Mouse (Mus musculus) natural killer cell, adult 2 months (primary cell): ENCODE measurements around the gene St3gal6.

ENCODE experiments used
- DNase-seq, 2 experiments: peaks; one replicate each; pipeline ENCODE4 v3.0.0; 2022; ENCODE audit warnings: low spot score in 2 of 2

Gene St3gal6

DNA sequence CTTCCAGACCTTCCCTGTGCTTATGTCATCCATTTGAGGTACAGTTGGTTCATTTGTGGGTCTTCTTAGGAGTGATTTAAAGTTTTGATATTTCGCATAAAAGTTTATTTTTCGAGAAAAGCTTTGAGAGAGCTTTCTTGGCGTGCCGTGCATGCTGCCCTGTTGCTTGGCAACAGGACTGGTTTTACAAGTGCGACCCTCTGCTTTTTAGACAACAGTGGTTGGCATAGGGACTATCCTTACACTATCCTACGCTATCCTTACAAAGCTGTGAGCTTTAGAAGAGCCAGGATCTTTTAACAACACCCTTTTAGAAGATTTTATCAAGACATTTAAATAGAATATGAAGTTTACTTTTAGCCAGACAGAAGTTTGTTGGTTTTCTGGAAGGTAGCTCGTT lies 93.8 kb downstream of the St3gal6 start:
- no peak for DNase-seq

DNA sequence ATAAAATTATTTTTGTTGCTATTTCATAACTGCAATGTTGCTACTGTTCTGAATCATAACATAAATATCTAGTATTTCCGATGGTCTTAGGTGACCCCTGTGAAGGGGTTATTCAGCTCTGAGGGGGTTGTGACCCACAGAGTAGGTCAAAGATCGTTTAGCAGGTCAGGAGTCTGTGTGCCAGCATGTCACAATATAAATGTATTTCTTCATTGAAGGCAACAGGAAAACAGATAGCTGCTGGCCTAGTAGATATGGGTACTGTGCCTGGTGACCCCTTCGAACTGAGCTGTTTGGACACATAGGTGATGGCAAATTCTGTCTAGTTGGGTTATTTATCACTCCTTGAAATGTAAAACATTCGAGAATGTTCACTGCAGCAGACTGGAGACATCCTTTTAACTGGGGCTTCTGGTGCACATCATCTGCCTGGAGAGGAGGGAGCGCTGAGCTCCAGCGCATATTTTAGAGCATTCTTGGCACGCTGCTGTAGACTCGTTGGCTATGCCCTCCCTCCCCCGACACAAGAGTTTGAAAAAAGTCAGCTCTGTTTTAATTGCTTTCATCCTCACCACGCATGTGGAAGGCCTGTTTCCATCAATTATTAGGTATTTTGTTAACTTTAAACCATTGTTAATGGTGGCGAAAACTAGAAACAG lies 102.2 kb downstream of the St3gal6 start:
- DNase-seq: no peak
